Mouse (Mus musculus): ENCODE data around the gene Cyp2c37.
"Not testable (repeated sequence)": the region's sequence is repeated elsewhere in the genome, so short reads cannot be mapped to it uniquely, and the experiment has no call there.

Gene Cyp2c37

DNA sequence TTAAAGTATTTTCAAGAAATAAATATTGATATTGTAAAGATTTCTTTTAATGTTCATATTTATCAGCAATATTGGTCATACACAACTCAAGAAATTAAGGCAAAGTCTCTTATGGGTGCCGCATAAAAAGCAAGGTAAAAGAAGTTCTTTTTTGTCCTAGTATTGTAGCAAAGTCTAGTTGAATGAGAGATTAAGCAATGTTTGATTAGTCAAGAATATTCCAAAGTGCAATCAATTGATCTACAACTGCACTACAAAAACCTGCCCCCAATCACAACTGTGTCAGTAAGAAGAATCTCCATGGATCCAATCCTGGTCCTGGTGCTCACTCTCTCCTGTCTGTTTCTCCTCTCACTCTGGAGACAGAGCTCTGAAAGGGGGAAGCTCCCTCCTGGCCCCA is at the start of gene Cyp2c37:
TSS of gene Cyp2c37 (plus strand) at position 285 of the 400 bp plus-strand sequence.
- DNase-seq (ENCODE audit: low spot score): not testable (repeated sequence)

DNA sequence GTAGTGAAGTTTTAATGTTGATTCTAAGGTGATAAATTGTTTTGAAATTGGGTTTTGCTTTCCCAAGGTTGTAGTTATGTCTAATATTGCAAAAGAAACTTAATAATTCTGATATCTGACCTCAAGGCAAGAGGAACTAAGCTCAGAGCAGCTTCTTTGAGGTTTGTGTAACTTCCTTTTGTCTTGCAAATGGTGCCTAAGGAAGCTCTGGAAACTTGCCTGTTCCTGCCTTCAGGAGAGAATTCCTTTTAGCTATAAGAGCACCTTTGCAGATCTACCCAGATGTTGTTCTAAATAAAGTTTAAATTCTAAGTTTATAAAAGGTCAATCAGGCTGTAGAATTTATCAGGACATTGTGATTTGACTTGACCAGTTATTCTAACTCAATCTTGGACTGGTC is 31.4 kb upstream of the Cyp2c37 start:
- not testable (repeated sequence) for DNase-seq (ENCODE audit: low spot score)

DNA sequence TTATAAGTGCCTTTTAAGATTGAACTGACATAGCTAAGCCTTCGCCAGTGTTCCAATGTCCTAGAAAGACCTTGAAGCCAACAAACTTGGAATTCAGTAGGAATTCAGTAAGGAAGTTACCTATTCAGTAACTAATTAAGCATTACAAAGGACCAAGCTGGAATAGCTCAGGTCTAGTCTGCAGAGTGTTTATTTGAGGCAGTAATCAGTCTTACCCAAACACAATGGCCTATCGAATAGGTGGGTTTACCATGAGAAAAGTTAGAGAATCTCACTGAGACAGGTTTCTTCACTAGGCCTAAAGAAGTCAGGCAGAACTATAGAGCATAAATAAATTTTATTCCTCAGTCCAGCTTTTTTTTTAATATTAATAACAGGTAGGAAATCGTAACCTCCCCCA is 21.1 kb upstream of the Cyp2c37 start:
- DNase-seq (ENCODE audit: low spot score): not testable (repeated sequence)

- DNase-seq (ENCODE audit: low spot score): no peak
Observed at GRCm38 (mm10) chr19:39989471-39989870, 2.8 kb upstream of the Cyp2c37 start.

Measured in ovary, adult 18-20 months (tissue).